Mouse (Mus musculus) brain, embryonic 14.5 days (tissue): ENCODE data around the gene Lrrc37a.

ENCODE experiments used
- CTCF ChIP-seq: fragments of 200-500 bp; IDR thresholded peaks from 2 replicates; pipeline ENCODE4 v1.5.1; 2012; ENCODE audit warnings: inconsistent platforms, mild to moderate bottlenecking, moderate library complexity, borderline replicate concordance; ENCODE audit not compliant: insufficient read depth, insufficient read length; ENCODE audit errors: extremely low read depth
- POLR2A ChIP-seq: fragments of 200-500 bp; IDR thresholded peaks from 2 replicates; pipeline ENCODE4 v1.6.1; 2012; ENCODE audit warnings: mild to moderate bottlenecking, inconsistent platforms, borderline replicate concordance; ENCODE audit not compliant: poor library complexity, insufficient read depth, insufficient read length, severe bottlenecking; ENCODE audit errors: extremely low read depth

GRCm38 (mm10) chr11:103411981-103412949 is 92.1 kb downstream of the Lrrc37a start, which contains the start of gene Plekhm1:
- TF ChIP-seq CTCF (no peak), POLR2A (0 out of 2 replicates have a peak, but pooled peaks have one; percentile 41)
